Mouse (Mus musculus) liver, postnatal 0 days (tissue): ENCODE measurements around the gene Mslnl.

Experiments used
- CTCF ChIP-seq: sonication (generic); IDR thresholded peaks from 2 replicates; pipeline ENCODE4 v1.5.1; 2016; ENCODE audit warnings: antibody characterized with exemption, low read depth
- EP300 ChIP-seq: IDR thresholded peaks from 2 replicates; pipeline ENCODE4 v1.6.1; 2016; ENCODE audit warnings: antibody characterized with exemption, low read depth, mild to moderate bottlenecking

- TF ChIP-seq CTCF (no peak), EP300 (no peak)
These were observed 20.2 kb upstream of the Mslnl start for GRCm38 (mm10) chr17:25715627-25716026.
